Mouse (Mus musculus): ENCODE measurements around the gene Ogg1. TPM values are rescaled to one million over a fixed set of nuclear protein-coding genes. Genes with fewer than 3 reads are reported as not detected.

Ogg1 gene
- polyA plus RNA-seq, 1 experiment: 16.4 TPM

- no peaks in the 10 kb centered on the region for H3K36me3 ChIP-seq (ENCODE audit: control insufficient read depth, insufficient read depth, low read length)
- no peaks in the 10 kb centered on the region for H3K27me3 ChIP-seq (replicated peaks; ENCODE audit: control insufficient read depth, insufficient read depth, low read length)
- H3K27ac ChIP-seq (ENCODE audit: insufficient read depth, low read depth, low read length): peak within 1 kb of the TSS; percentile 86
- H3K4me3 ChIP-seq (ENCODE audit: insufficient read depth, low read depth, low read length): peak within 1 kb of the TSS; percentile 66
- TF ChIP-seq POLR2A (IDR thresholded peaks at IDR 0.05; ENCODE audit: low read depth, low read length) (peak; percentile 67), CTCF (conservative IDR thresholded peaks at IDR 0.05; ENCODE audit: insufficient read depth, insufficient read length, low read depth, low read length) (no peak)
- H3K4me1 ChIP-seq (ENCODE audit: control insufficient read depth, insufficient read depth, low read length): peaks cover 14% of the 10 kb centered on the region
- 10% methylated on average over 32 of the region's 32 CpGs for WGBS
- DNase-seq: peak; percentile 89
Measured at GRCm38 (mm10) chr6:113343177-113344092, 16.7 kb downstream of the Ogg1 start, which contains the start of gene Camk1. Gene Camk1 (minus strand): TSS chr6:113343984.

GRCm38 (mm10) chr6:113344321-113344720, 17.5 kb downstream of the Ogg1 start:
- peak overlapping the region; percentile 86 for H3K27ac ChIP-seq (ENCODE audit: insufficient read depth, low read depth, low read length)
- DNase-seq: peak; percentile 98
- no peaks in the 10 kb centered on the region for H3K27me3 ChIP-seq (replicated peaks; ENCODE audit: control insufficient read depth, insufficient read depth, low read length)
- no peaks in the 10 kb centered on the region for H3K36me3 ChIP-seq (ENCODE audit: control insufficient read depth, insufficient read depth, low read length)
- TF ChIP-seq CTCF (conservative IDR thresholded peaks at IDR 0.05; ENCODE audit: insufficient read depth, insufficient read length, low read depth, low read length) (no peak), POLR2A (IDR thresholded peaks at IDR 0.05; ENCODE audit: low read depth, low read length) (no peak)
- H3K4me3 ChIP-seq (ENCODE audit: insufficient read depth, low read depth, low read length): no peak overlapping the region
- peaks cover 14% of the 10 kb centered on the region for H3K4me1 ChIP-seq (ENCODE audit: control insufficient read depth, insufficient read depth, low read length)
- WGBS: 2% methylated on average over 2 of the region's 2 CpGs

GRCm38 (mm10) chr6:113346897-113347296, 20.1 kb downstream of the Ogg1 start:
- H3K27ac ChIP-seq (ENCODE audit: insufficient read depth, low read depth, low read length): no peak overlapping the region
- no peaks in the 10 kb centered on the region for H3K36me3 ChIP-seq (ENCODE audit: control insufficient read depth, insufficient read depth, low read length)
- whole genome bisulfite sequencing: 77% methylated on average over 4 of the region's 4 CpGs
- H3K4me1 ChIP-seq (ENCODE audit: control insufficient read depth, insufficient read depth, low read length): peaks cover 14% of the 10 kb centered on the region
- TF ChIP-seq CTCF (conservative IDR thresholded peaks at IDR 0.05; ENCODE audit: insufficient read depth, insufficient read length, low read depth, low read length) (no peak), POLR2A (IDR thresholded peaks at IDR 0.05; ENCODE audit: low read depth, low read length) (no peak)
- no peak overlapping the region for H3K4me3 ChIP-seq (ENCODE audit: insufficient read depth, low read depth, low read length)
- no peaks in the 10 kb centered on the region for H3K27me3 ChIP-seq (replicated peaks; ENCODE audit: control insufficient read depth, insufficient read depth, low read length)
- DNase-seq: no peak

GRCm38 (mm10) chr6:113350538-113350937, 23.8 kb downstream of the Ogg1 start:
- no peaks in the 10 kb centered on the region for H3K27me3 ChIP-seq (replicated peaks; ENCODE audit: control insufficient read depth, insufficient read depth, low read length)
- no peak for TF ChIP-seq POLR2A (IDR thresholded peaks at IDR 0.05; ENCODE audit: low read depth, low read length)
- TF ChIP-seq CTCF (conservative IDR thresholded peaks at IDR 0.05; ENCODE audit: insufficient read depth, insufficient read length, low read depth, low read length): no peak
- no peaks in the 10 kb centered on the region for H3K4me1 ChIP-seq (ENCODE audit: control insufficient read depth, insufficient read depth, low read length)
- H3K27ac ChIP-seq (ENCODE audit: insufficient read depth, low read depth, low read length): no peak overlapping the region
- no peak for DNase-seq
- H3K4me3 ChIP-seq (ENCODE audit: insufficient read depth, low read depth, low read length): no peak overlapping the region
- no peaks in the 10 kb centered on the region for H3K36me3 ChIP-seq (ENCODE audit: control insufficient read depth, insufficient read depth, low read length)

GRCm38 (mm10) chr6:113351161-113351560, 24.4 kb downstream of the Ogg1 start:
- H3K36me3 ChIP-seq (ENCODE audit: control insufficient read depth, insufficient read depth, low read length): no peaks in the 10 kb centered on the region
- TF ChIP-seq CTCF (conservative IDR thresholded peaks at IDR 0.05; ENCODE audit: insufficient read depth, insufficient read length, low read depth, low read length): no peak
- no peak for TF ChIP-seq POLR2A (IDR thresholded peaks at IDR 0.05; ENCODE audit: low read depth, low read length)
- no peak overlapping the region for H3K4me3 ChIP-seq (ENCODE audit: insufficient read depth, low read depth, low read length)
- no peak overlapping the region for H3K27ac ChIP-seq (ENCODE audit: insufficient read depth, low read depth, low read length)
- no peaks in the 10 kb centered on the region for H3K4me1 ChIP-seq (ENCODE audit: control insufficient read depth, insufficient read depth, low read length)
- no peak for DNase-seq
- 76% methylated on average over 1 of the region's 1 CpGs for WGBS
- H3K27me3 ChIP-seq (replicated peaks; ENCODE audit: control insufficient read depth, insufficient read depth, low read length): no peaks in the 10 kb centered on the region

- Histone ChIP-seq H3K4me3 (ENCODE audit: insufficient read depth, low read depth, low read length) (no peak overlapping the region), H3K36me3 (ENCODE audit: control insufficient read depth, insufficient read depth, low read length) (no peaks in the 10 kb centered on the region), H3K27me3 (replicated peaks; ENCODE audit: control insufficient read depth, insufficient read depth, low read length) (no peaks in the 10 kb centered on the region), H3K27ac (ENCODE audit: insufficient read depth, low read depth, low read length) (no peak overlapping the region), H3K4me1 (ENCODE audit: control insufficient read depth, insufficient read depth, low read length) (no peaks in the 10 kb centered on the region)
- WGBS: 72% methylated on average over 10 of the region's 10 CpGs
- no peak for TF ChIP-seq POLR2A (IDR thresholded peaks at IDR 0.05; ENCODE audit: low read depth, low read length)
- no peak for TF ChIP-seq CTCF (conservative IDR thresholded peaks at IDR 0.05; ENCODE audit: insufficient read depth, insufficient read length, low read depth, low read length)
- no peak for DNase-seq
Measured at GRCm38 (mm10) chr6:113351653-113352052, 24.9 kb downstream of the Ogg1 start.

GRCm38 (mm10) chr6:113352820-113353219, 26.0 kb downstream of the Ogg1 start:
- TF ChIP-seq POLR2A (IDR thresholded peaks at IDR 0.05; ENCODE audit: low read depth, low read length): no peak
- TF ChIP-seq CTCF (conservative IDR thresholded peaks at IDR 0.05; ENCODE audit: insufficient read depth, insufficient read length, low read depth, low read length): no peak
- no peak for DNase-seq
- Histone ChIP-seq H3K4me3 (ENCODE audit: insufficient read depth, low read depth, low read length) (no peak overlapping the region), H3K27me3 (replicated peaks; ENCODE audit: control insufficient read depth, insufficient read depth, low read length) (no peaks in the 10 kb centered on the region), H3K27ac (ENCODE audit: insufficient read depth, low read depth, low read length) (no peak overlapping the region), H3K4me1 (ENCODE audit: control insufficient read depth, insufficient read depth, low read length) (no peaks in the 10 kb centered on the region), H3K36me3 (ENCODE audit: control insufficient read depth, insufficient read depth, low read length) (no peaks in the 10 kb centered on the region)
- WGBS: 75% methylated on average over 3 of the region's 3 CpGs
